Mouse (Mus musculus) intestine, postnatal 0 days (tissue): ENCODE results near the gene Lgmn. TPM values are rescaled to one million over a fixed set of nuclear protein-coding genes. Genes with fewer than 3 reads are reported as not detected.
A peak's percentile ranks its signal among the peaks of the same experiment; 100 is the strongest.

Experiments used
- ATAC-seq: fragments of 200-750 bp; cut with Nextera tagmentation; 2 replicates; pipeline ENCODE4 v1.8.0; 2017; ENCODE audit warnings: mild to moderate bottlenecking, moderate TSS enrichment, moderate library complexity
- H3K27ac ChIP-seq: fragments of 300-500 bp; sonication (generic); 2 replicates; pipeline ENCODE4 v1.5.1; 2014; ENCODE audit warnings: mild to moderate bottlenecking, low read depth, low read length, moderate library complexity
- H3K27me3 ChIP-seq: fragments of 300-500 bp; sonication (generic); replicated peaks from 2 replicates; pipeline ENCODE4 v1.6.1; 2014; ENCODE audit warnings: low read length, mixed read lengths; ENCODE audit not compliant: control insufficient read depth, insufficient read depth
- H3K36me3 ChIP-seq: fragments of 300-500 bp; sonication (generic); 2 replicates; pipeline ENCODE4 v1.6.1; 2014; ENCODE audit warnings: mild to moderate bottlenecking, moderate library complexity; ENCODE audit not compliant: control insufficient read depth, insufficient read depth
- H3K4me1 ChIP-seq: fragments of 300-500 bp; sonication (generic); replicated peaks from 2 replicates; pipeline ENCODE4 v1.6.1; 2014; ENCODE audit warnings: antibody characterized with exemption, low read length, mixed read lengths; ENCODE audit not compliant: control insufficient read depth, insufficient read depth
- H3K4me2 ChIP-seq: fragments of 300-500 bp; sonication (generic); replicated peaks from 2 replicates; pipeline ENCODE4 v1.6.1; 2014; ENCODE audit warnings: low read depth, mild to moderate bottlenecking, moderate library complexity
- H3K4me3 ChIP-seq: fragments of 300-500 bp; sonication (generic); 2 replicates; pipeline ENCODE4 v1.5.1; 2014; ENCODE audit warnings: low read depth, low read length
- H3K9ac ChIP-seq: fragments of 300-500 bp; sonication (generic); 2 replicates; pipeline ENCODE4 v1.6.1; 2014; ENCODE audit warnings: mild to moderate bottlenecking, low read depth, low read length
- H3K9me3 ChIP-seq: fragments of 300-500 bp; sonication (generic); 2 replicates; pipeline ENCODE4 v1.6.1; 2016; ENCODE audit warnings: mixed run types; ENCODE audit not compliant: control insufficient read depth
- CTCF ChIP-seq: sonication (generic); IDR thresholded peaks from 2 replicates; pipeline ENCODE4 v1.5.1; 2016; ENCODE audit warnings: low read depth, mild to moderate bottlenecking, control low read depth, antibody characterized with exemption, moderate library complexity
- WGBS: fragments of 180-500 bp; shearing (Covaris S2); extraction: QIAGEN DNeasy Blood & Tissue Kit; methylation state at CpG from one replicate; pipeline ENCODE4 v1.1.7; 2014; 5-methylcytosine and 5-hydroxymethylcytosine counted together
- polyA plus RNA-seq: library from polyadenylated mRNA; unstranded; fragments of >200 nt; fragmentation: Nextera tagmentation; extraction: Ambion mirVana; gene quantifications from 2 replicates; pipeline ENCODE4 v1.2.1, GENCODE M21; 2015

Gene Lgmn
- polyA plus RNA-seq, 1 experiment from 2014 or later = 1,340 TPM

DNA sequence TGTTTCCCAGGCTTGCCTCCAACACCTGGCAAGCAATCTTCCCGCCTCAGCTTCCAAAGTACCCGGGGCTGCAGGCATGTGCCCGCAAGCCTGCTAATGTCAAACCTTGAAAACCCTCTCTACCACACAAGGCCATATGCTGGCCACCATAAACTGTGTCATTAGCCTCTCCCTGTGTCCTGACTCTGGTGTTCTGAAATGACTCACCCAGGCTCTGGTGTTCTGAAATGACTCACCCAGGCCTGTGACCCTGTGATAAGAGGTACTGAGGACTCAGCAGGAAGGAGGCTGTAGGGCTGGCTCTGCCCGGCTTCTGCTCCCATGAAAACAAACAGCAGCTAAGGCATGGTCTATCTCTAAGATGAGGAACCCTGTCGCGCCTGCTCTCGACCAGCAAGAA lies 13.3 kb downstream of the Lgmn start:
- no peak overlapping the region for H3K9ac ChIP-seq
- H3K36me3 ChIP-seq = no peaks in the 10 kb centered on the region; the same call in 1 of the 2 replicates
- peak overlapping the region; percentile 62 for H3K27ac ChIP-seq
- no peak overlapping the region for H3K4me2 ChIP-seq
- WGBS = 68% methylated on average over 7 of the region's 7 CpGs
- H3K9me3 ChIP-seq = no peaks in the 10 kb centered on the region
- peak; percentile 94 for ATAC-seq
- H3K4me1 ChIP-seq = 0 out of 2 replicates have a peak, but pooled peaks cover 3% of the 10 kb centered on the region
- no peak for TF ChIP-seq CTCF
- H3K4me3 ChIP-seq = no peak overlapping the region
- no peaks in the 10 kb centered on the region for H3K27me3 ChIP-seq

DNA sequence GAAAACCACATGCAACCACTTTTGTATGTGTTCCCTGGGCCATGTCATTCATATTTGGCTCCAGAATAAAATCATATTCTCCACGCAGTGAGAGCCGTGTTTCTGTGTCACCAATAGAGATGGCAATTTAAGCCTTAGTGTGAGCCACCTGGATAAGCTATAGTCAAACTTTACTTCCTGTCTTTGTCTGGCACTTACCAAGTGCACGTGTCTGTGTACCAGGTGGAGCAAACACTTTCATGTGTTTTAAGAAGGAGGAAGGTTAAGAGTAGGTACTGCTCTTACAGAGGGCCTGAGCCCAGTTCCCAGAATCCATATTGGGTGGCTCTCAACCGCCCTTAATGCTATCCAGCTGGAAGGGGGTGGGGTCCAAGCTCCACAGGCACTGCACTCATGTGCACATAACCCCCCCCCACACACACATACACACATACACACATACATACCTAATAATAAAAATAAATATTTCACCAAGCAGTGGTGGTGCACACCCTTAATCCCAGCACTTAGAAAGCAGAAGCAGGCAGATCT lies 14.5 kb downstream of the Lgmn start:
- TF ChIP-seq CTCF = no peak
- Histone ChIP-seq H3K9me3 (no peaks in the 10 kb centered on the region), H3K27ac (no peak overlapping the region), H3K4me3 (no peak overlapping the region), H3K27me3 (no peaks in the 10 kb centered on the region), H3K4me1 (0 out of 2 replicates have a peak, but pooled peaks cover 3% of the 10 kb centered on the region), H3K9ac (no peak overlapping the region), H3K4me2 (no peak overlapping the region), H3K36me3 (no peaks in the 10 kb centered on the region; the same call in 1 of the 2 replicates)
- 72% methylated on average over 4 of the region's 4 CpGs for WGBS
- ATAC-seq = no peak

- H3K27ac ChIP-seq = no peak overlapping the region
- H3K4me2 ChIP-seq = no peak overlapping the region
- no peak overlapping the region for H3K9ac ChIP-seq
- no peak for ATAC-seq
- no peaks in the 10 kb centered on the region for H3K27me3 ChIP-seq
- TF ChIP-seq CTCF = no peak
- H3K36me3 ChIP-seq = no peaks in the 10 kb centered on the region; the same call in 1 of the 2 replicates
- no peak overlapping the region for H3K4me3 ChIP-seq
- WGBS = 31% methylated on average over 2 of the region's 2 CpGs
- H3K9me3 ChIP-seq = no peaks in the 10 kb centered on the region
- H3K4me1 ChIP-seq = 0 out of 2 replicates have a peak, but pooled peaks cover 3% of the 10 kb centered on the region
Observed at GRCm38 (mm10) chr12:102424456-102424855, 15.2 kb downstream of the Lgmn start.

GRCm38 (mm10) chr12:102423625-102424024 lies 16.0 kb downstream of the Lgmn start:
- no peak for TF ChIP-seq CTCF
- Histone ChIP-seq H3K4me2 (0 out of 2 replicates have a peak overlapping the region, but pooled peaks have one; percentile 17), H3K9ac (no peak overlapping the region), H3K27ac (no peak overlapping the region), H3K9me3 (no peaks in the 10 kb centered on the region), H3K4me3 (no peak overlapping the region), H3K36me3 (no peaks in the 10 kb centered on the region; the same call in 1 of the 2 replicates), H3K27me3 (no peaks in the 10 kb centered on the region), H3K4me1 (0 out of 2 replicates have a peak, but pooled peaks cover 3% of the 10 kb centered on the region)
- ATAC-seq = no peak
- WGBS = 80% methylated on average over 8 of the region's 8 CpGs

DNA sequence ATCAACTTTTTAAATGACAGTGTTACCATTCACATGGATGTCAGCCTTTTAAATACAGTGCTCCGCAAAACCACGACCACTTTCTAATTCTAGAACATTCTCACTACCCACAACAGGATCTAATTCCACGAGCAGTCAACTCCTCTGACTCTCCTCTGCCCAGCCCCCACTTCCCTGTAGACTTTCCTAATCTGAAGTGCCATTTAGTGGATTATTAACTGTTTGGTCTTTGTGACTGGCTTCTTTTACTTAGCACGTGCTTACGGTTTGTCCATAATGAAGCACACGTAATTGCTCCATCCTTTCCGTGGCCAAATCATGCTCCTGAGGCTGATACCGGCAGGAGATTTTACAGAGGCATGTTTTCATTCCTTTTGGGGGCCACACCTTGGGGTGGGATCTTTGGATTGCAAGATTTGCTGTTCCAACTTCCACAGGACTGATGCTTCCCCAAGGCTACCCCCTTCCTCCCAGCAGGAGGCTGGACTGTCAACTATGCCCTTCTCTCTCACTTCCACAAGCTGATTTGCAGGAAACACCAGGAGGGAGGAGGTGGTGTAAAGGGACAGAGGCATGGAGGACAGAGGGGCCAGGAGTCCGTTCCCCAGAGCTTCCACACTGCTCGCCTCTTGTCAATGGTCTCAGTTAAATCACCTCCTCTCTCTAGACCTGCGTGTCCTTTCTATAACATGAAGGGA lies 16.8 kb downstream of the Lgmn start:
- H3K4me3 ChIP-seq = no peak overlapping the region; the same call in 1 of the 2 replicates
- no peak for ATAC-seq
- 0 out of 2 replicates have a peak, but pooled peaks cover 6% of the 10 kb centered on the region for H3K4me1 ChIP-seq
- H3K27me3 ChIP-seq = no peaks in the 10 kb centered on the region
- no peaks in the 10 kb centered on the region for H3K9me3 ChIP-seq
- H3K36me3 ChIP-seq = no peaks in the 10 kb centered on the region; the same call in 1 of the 2 replicates
- no peak for TF ChIP-seq CTCF
- H3K27ac ChIP-seq = peak overlapping the region; percentile 16; the same call in 1 of the 2 replicates
- WGBS = 68% methylated on average over 11 of the region's 11 CpGs
- H3K4me2 ChIP-seq = 0 out of 2 replicates have a peak overlapping the region, but pooled peaks have one; percentile 28
- H3K9ac ChIP-seq = no peak overlapping the region

- Histone ChIP-seq H3K4me2 (peak overlapping the region; percentile 28; the same call in 1 of the 2 replicates), H3K36me3 (no peaks in the 10 kb centered on the region; the same call in 1 of the 2 replicates), H3K27ac (peak overlapping the region; percentile 7; the same call in 1 of the 2 replicates), H3K9ac (no peak overlapping the region), H3K4me1 (0 out of 2 replicates have a peak, but pooled peaks cover 6% of the 10 kb centered on the region), H3K4me3 (no peak overlapping the region), H3K27me3 (no peaks in the 10 kb centered on the region), H3K9me3 (no peaks in the 10 kb centered on the region)
- TF ChIP-seq CTCF = no peak
- WGBS = 78% methylated on average over 6 of the region's 6 CpGs
- ATAC-seq = no peak
Observed at GRCm38 (mm10) chr12:102422065-102422464, 17.5 kb downstream of the Lgmn start.
